Mouse (Mus musculus): ENCODE data around the gene Arl5a.

Gene Arl5a

GRCm38 (mm10) chr2:52424747-52425522 lies at the start of gene Arl5a:
Arl5a (minus strand) TSS chr2:52424901.
- DNase-seq (ENCODE audit: low read depth): peak; percentile 49

- no peak for DNase-seq (ENCODE audit: low read depth)
These were observed 47.0 kb upstream of the Arl5a start for GRCm38 (mm10) chr2:52471545-52472291.

GRCm38 (mm10) chr2:52470044-52470560 lies 45.4 kb upstream of the Arl5a start:
- no peak for DNase-seq (ENCODE audit: low read depth)

- no peak for DNase-seq (ENCODE audit: low read depth)
These were observed 42.9 kb upstream of the Arl5a start for GRCm38 (mm10) chr2:52467629-52468028.

DNA sequence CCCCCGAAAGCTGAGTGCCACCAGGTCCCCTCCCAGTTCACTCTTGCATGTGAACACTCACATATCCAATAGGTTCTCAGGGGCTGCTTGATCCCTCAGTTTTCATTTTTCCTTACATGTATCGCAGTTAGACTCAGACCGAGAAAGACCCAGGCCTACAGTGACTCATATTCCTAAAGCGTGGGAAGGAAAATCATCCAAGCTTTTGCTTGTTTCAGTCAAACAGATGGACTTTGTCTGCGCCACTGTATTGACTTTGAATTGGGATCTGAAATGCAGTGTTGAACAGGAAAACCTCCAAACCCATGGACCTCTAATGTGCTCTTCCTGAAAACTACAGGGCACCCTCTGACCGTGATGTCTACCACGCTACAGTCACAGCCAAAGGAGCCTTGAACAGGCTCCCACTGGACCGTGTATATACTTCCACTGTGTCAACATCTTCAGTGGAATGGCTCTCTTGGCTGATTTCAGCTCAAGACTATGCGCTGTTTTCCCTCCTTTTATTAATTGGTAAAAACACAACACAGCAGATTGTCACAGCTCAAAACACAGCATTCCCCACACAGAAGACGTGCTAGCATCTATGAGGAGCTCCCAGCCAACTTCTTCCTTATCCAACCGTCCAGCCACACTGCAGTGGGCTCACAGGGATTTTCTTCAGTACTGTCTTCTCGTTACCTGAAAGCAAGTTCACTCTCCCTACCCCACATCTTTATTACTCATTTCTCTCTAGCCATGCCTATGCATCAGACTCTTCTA lies 36.7 kb upstream of the Arl5a start:
- no peak for DNase-seq (ENCODE audit: low read depth)

DNA sequence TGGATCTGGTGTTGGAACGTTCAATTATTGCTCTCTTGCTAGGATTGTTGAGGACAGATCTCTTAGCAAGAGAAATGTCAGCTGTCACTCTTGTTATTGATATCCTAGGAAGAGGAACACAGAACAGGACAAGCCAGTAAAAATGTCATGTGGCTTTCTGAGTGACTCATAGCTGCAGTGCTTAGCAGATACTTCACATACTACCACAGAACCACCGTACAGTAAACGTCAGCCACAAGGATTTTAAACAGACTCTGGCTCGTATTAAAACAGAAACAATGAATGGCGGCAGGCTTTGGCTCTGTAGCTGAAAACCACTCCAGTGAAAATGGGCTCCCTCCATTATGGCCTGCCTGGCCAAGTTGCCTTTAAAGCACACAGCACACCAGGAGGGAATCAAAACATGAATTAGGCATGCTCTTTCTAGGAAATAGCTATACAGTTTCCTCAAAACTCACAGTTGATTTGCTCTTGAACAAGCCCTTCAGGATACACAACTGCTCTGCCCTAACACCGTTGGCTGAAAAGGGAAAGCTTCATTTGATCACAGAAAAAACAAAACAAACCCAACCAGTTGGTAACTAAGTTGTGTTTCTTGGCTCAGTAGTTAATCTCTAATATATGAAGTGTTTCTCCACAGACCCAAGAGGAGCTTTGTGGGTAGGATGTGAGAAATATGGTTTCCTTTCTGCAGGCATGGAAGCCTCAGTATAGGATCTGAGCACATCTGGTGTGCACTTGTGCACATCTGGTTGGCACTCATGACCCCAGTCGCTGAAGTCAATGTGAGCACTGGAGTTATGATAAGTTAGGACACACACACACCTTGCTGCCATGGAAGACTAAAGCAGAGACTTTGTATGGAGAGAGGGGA lies 31.1 kb upstream of the Arl5a start:
- peak; percentile 40 for DNase-seq (ENCODE audit: low read depth)

DNA sequence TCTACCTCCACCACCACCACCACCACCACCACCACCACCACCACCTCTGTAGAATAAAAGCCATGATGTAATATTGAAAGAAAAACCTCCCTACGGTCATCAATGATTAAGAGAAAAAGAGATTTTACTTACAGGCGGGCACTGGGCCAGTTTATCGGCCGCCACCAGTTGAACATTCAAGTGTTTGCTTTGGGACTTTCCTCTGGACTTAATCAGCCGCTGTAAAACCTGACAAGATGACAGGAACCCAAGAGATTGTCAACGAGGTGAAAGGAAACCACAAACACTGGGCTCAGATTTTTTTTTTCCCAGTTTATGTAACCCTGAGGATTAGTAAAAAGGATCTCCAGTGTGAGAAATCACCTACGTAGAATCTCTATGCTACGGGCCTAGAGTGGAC lies 25.1 kb upstream of the Arl5a start:
- DNase-seq (ENCODE audit: low read depth): no peak

DNA sequence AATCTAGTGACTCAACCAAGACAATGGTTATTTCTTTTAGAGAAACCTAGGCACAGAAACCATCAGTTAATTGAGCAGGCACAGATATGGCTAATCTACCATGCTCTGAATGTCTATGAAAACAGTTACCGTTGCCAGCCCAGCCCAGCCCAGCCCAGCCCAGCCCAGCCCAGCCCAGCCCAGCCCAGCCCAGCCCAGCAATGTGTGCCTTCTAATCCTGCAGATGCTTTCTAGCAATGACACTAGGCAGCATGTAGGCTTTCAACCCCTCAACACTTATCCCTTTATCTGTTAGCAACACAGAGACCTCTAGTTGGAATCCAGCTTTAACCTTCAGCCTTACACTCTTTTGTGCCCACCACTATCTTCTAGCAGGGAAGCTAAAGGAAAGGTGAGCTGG lies 24.2 kb upstream of the Arl5a start:
- no peak for DNase-seq (ENCODE audit: low read depth)

- no peak for DNase-seq (ENCODE audit: low read depth)
These were observed 21.9 kb upstream of the Arl5a start for GRCm38 (mm10) chr2:52446648-52447047.

- no peak for DNase-seq (ENCODE audit: low read depth)
These were observed 17.4 kb upstream of the Arl5a start for GRCm38 (mm10) chr2:52442125-52442524.

DNA sequence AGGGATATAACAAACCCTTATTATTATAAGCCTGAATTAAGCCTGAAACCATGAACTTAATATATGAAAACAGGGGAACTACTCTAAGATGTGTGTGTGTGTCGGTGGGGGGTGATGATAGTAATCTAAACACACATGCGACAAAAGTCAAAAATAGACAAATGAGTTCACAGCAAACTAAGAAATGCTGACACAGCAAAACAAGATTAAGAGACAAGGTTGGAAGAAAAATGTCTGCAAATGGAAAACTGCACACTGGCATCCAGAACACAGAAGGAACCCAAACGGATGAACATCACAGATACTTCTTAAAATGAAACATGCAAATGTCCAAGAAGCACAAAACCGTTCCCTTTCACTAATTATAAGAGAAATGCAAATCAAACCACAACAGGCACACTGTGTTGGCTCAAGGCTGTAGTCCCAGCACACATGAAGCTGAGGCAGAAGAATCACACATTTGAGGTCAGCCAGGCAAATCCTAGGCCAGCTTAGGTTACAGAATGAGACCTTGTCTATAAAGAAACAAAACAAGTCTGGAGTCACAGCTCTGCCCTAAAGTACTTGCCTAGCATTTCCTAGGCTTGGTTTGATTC lies 15.8 kb upstream of the Arl5a start:
- DNase-seq (ENCODE audit: low read depth): no peak

GRCm38 (mm10) chr2:52438437-52438836 lies 13.7 kb upstream of the Arl5a start:
- no peak for DNase-seq (ENCODE audit: low read depth)

DNA sequence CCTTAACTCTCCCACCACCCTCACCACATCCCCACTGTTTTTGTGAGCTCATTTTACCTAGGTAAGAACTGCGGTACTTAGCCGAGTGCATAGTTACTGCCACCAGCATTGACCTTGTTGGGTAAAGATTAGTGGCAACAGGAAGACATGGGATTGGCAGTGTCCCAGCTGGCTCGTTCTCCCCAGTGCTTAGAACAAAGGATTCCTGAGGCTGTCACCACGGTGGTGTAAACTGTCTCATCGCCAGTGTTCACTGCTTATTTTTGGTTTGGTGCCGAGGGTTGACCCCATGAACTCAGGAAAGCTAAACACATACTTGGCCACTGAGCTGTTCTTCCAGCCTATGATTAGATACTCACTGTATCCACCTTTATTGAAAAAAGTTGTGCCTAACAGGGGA lies 13.3 kb upstream of the Arl5a start:
- peak; percentile 40 for DNase-seq (ENCODE audit: low read depth)

DNA sequence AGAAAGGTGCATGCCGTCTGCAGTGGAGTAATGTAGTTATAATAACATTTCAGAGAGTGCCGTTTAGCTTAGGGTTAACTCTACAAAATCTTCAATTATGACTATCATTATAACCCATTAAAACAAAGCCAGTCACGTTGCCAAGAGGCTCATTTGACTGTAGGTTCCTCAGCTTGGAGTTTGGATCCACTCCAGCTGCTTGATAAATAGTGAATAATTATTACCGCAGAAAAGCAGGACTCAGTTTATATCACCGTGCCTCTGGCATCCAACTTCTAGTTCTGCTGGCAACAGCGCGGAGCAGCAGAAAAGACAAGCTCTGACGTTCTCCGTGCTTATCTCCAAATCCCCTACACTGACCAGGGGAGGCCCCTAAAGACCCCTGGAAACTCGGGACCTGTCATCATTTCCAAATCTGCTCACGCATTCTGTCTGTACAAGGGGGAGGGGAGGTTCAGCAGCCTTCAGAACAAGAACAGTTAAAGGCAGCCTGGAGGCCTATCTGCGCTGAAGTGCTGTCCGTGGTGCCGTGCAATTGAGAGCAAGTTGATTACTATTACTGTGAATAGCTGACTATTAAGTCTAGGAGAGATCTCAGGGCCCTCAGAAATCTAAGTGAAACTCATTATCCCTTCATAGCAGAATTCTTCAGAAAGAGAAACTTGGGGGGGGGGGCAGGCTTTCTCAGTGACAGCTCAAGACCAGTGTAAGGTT lies 11.4 kb upstream of the Arl5a start:
- no peak for DNase-seq (ENCODE audit: low read depth)

GRCm38 (mm10) chr2:52433365-52433764 lies 8.7 kb upstream of the Arl5a start:
- DNase-seq (ENCODE audit: low read depth): no peak

DNA sequence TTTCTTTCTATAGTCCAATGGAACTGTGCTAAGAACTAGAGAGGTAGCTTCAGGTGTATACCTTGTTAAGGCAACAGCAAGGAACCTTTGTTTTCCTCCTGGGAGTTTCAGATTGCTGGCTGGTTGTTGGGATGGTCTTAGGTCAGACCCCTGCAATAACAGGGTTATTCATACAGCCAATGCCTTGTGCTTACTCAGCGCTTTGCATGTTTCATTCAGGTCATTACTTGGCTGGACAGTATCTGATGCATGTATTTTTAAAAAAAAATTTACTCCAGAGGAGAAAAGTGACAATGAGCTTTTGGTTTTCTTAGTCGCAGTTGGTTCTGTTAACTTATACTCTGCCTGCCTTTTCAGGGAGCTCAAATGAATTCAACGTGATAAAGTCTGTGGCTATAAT lies 2.7 kb upstream of the Arl5a start:
- DNase-seq (ENCODE audit: low read depth): no peak

DNA sequence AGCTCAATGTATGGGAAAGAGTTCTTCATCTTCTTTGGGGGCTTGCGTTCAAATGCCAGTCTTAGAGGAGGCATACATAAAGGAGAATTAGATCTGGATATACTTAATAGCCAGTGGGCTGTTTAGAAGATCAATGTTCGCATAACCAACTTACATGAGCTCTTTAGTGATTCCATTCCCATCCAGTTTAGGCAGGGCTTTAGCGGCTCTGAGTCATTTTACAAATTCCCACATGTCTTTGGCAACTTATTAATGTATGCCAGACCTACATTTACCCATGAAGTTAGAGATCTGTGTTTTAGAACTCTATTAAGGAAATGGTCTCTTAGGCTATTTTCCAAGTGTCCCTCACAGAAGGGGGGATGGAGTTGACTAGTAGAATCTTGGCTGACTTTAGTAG lies 1.3 kb upstream of the Arl5a start:
- no peak for DNase-seq (ENCODE audit: low read depth)

GRCm38 (mm10) chr2:52425523-52425795 lies 758 bp upstream of the Arl5a start:
- DNase-seq (ENCODE audit: low read depth): no peak

GRCm38 (mm10) chr2:52424248-52424728 lies 413 bp downstream of the Arl5a start:
- no peak for DNase-seq (ENCODE audit: low read depth)

GRCm38 (mm10) chr2:52423611-52424247 lies 972 bp downstream of the Arl5a start:
- DNase-seq (ENCODE audit: low read depth): no peak

All from fibroblast of lung, adult 2 months (primary cell).